Mouse (Mus musculus) C2C12 (cell line): ENCODE results near the gene Cd5l. TPM values are rescaled to one million over a fixed set of nuclear protein-coding genes. Genes with fewer than 3 reads are reported as not detected.

Experiments used
- H3K27me3 ChIP-seq: one replicate; pipeline ENCODE4 v1.6.1; 2011; ENCODE audit not compliant: control insufficient read depth, insufficient read depth, insufficient read length
- H3K36me3 ChIP-seq: one replicate; pipeline ENCODE4 v1.6.1; 2011; ENCODE audit not compliant: control insufficient read depth, insufficient read depth
- H3K4me3 ChIP-seq: one replicate; pipeline ENCODE4 v1.5.1; 2011; ENCODE audit warnings: mild to moderate bottlenecking, control low read depth; ENCODE audit not compliant: poor library complexity, insufficient read depth, severe bottlenecking
- H3K79me2 ChIP-seq: one replicate; pipeline ENCODE4 v1.6.1; 2011; ENCODE audit not compliant: control insufficient read depth, insufficient read depth
- H3K79me3 ChIP-seq: one replicate; pipeline ENCODE4 v1.6.1; 2011; ENCODE audit warnings: low read depth, control low read depth
- H3ac ChIP-seq: one replicate; pipeline ENCODE3; 2011; ENCODE audit warnings: low read depth; ENCODE audit not compliant: control insufficient read depth, insufficient read length
- CEBPB ChIP-seq: IDR thresholded peaks from one replicate; pipeline ENCODE4 v1.6.1; 2011; ENCODE audit warnings: low read depth, mild to moderate bottlenecking, control low read depth, moderate library complexity
- CTCF ChIP-seq: IDR thresholded peaks from one replicate; pipeline ENCODE4 v1.5.1; 2011; ENCODE audit not compliant: control insufficient read depth, insufficient read depth, insufficient read length
- FOSL1 ChIP-seq: IDR thresholded peaks from one replicate; pipeline ENCODE4 v1.8.0; 2011; ENCODE audit warnings: mild to moderate bottlenecking, low read length; ENCODE audit not compliant: poor library complexity, insufficient read depth, severe bottlenecking
- MAX ChIP-seq: IDR thresholded peaks from one replicate; pipeline ENCODE4 v1.6.1; 2011; ENCODE audit warnings: mild to moderate bottlenecking, control low read depth
- MYOD1 ChIP-seq: IDR thresholded peaks from one replicate; pipeline ENCODE4 v1.6.1; 2011; ENCODE audit warnings: low read depth; ENCODE audit not compliant: control insufficient read depth, insufficient read length
- MYOG ChIP-seq: IDR thresholded peaks from one replicate; pipeline ENCODE4 v1.6.1; 2011; ENCODE audit not compliant: control insufficient read depth, insufficient read length; ENCODE audit errors: extremely low read depth
- USF1 ChIP-seq: IDR thresholded peaks from one replicate; pipeline ENCODE4 v1.6.1; 2011; ENCODE audit warnings: low read depth, mild to moderate bottlenecking, control low read depth, moderate library complexity
- polyA plus RNA-seq: library from polyadenylated mRNA; unstranded; fragments of >200 nt; fragmentation: generic; extraction: Trizol; gene quantifications from one replicate; pipeline ENCODE4 v1.2.1, GENCODE M21; 2012; ENCODE audit warnings: missing spikeins

Gene Cd5l
- polyA plus RNA-seq, 1 experiment: not detected

- Histone ChIP-seq H3K36me3 (no peaks in the 10 kb centered on the region), H3K4me3 (no peak overlapping the region), H3K27me3 (no peaks in the 10 kb centered on the region), H3ac (no peak overlapping the region), H3K79me3 (no peaks in the 10 kb centered on the region), H3K79me2 (no peaks in the 10 kb centered on the region)
- TF ChIP-seq MYOG (no peak), MYOD1 (no peak)
Measured at GRCm38 (mm10) chr3:87359215-87359614, 1.5 kb downstream of the Cd5l start.

GRCm38 (mm10) chr3:87360466-87360865 lies 2.8 kb downstream of the Cd5l start:
- Histone ChIP-seq H3K4me3 (no peak overlapping the region), H3ac (no peak overlapping the region), H3K27me3 (no peaks in the 10 kb centered on the region), H3K79me3 (no peaks in the 10 kb centered on the region), H3K79me2 (no peaks in the 10 kb centered on the region), H3K36me3 (no peaks in the 10 kb centered on the region)
- no peak for TF ChIP-seq MYOD1
- TF ChIP-seq CEBPB: no peak
- TF ChIP-seq USF1: no peak
- no peak for TF ChIP-seq MYOG
- TF ChIP-seq CTCF: no peak
- no peak for TF ChIP-seq FOSL1
- TF ChIP-seq MAX: no peak

DNA sequence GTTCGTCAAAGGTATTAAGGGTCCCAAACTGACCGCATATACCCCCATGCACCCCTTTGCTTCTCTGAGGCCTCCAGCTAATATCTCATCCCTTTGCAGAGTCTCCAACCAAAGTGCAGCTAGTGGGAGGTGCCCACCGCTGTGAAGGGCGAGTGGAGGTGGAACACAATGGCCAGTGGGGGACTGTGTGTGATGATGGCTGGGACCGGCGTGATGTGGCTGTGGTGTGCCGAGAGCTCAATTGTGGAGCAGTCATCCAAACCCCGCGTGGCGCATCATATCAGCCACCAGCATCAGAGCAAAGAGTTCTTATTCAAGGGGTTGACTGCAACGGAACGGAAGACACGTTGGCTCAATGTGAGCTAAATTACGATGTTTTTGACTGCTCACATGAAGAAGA lies 8.0 kb downstream of the Cd5l start:
- TF ChIP-seq FOSL1 (no peak), MYOD1 (no peak), MYOG (no peak), MAX (no peak), CTCF (no peak), USF1 (no peak), CEBPB (no peak)
- no peaks in the 10 kb centered on the region for H3K79me2 ChIP-seq

GRCm38 (mm10) chr3:87367511-87367910 lies 9.8 kb downstream of the Cd5l start:
- no peaks in the 10 kb centered on the region for H3K79me2 ChIP-seq
- TF ChIP-seq MYOD1 (no peak), CTCF (no peak), CEBPB (no peak), FOSL1 (no peak), USF1 (no peak), MYOG (no peak), MAX (no peak)
- no peaks in the 10 kb centered on the region for H3K79me3 ChIP-seq
- H3K27me3 ChIP-seq: peaks cover 8% of the 10 kb centered on the region
- no peak overlapping the region for H3K4me3 ChIP-seq
- H3K36me3 ChIP-seq: no peaks in the 10 kb centered on the region
- H3ac ChIP-seq: no peak overlapping the region

More for the DNA sequence above, 8.0 kb downstream of the Cd5l start:
- H3K4me3 ChIP-seq: no peak overlapping the region
- H3K36me3 ChIP-seq: no peaks in the 10 kb centered on the region
- H3K79me3 ChIP-seq: no peaks in the 10 kb centered on the region
- peaks cover 8% of the 10 kb centered on the region for H3K27me3 ChIP-seq
- no peak overlapping the region for H3ac ChIP-seq

DNA sequence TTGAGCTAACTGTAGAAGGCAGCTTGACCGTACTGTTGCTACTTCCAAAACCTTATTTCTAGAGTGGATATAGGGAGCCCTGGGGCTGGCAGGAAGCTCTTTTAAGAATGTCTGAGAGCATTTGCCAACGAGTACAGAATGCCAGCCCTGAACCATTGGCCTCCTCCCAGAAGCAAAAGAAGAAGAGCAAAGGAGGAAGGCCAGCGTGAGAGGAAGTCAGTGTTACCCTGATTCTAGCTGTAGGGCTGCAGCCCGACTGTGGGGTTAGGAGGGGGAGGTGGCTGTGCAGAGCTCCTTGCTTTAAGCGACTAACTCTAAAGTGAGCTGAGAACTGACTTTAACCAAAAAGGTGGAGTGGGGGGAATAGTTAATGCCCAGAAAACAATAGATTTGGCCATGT lies 11.5 kb downstream of the Cd5l start:
- Histone ChIP-seq H3K36me3 (no peaks in the 10 kb centered on the region), H3K79me3 (no peaks in the 10 kb centered on the region), H3K27me3 (peaks cover 10% of the 10 kb centered on the region), H3K79me2 (no peaks in the 10 kb centered on the region), H3K4me3 (no peak overlapping the region), H3ac (no peak overlapping the region)
- TF ChIP-seq USF1: no peak
- TF ChIP-seq MYOD1: no peak
- TF ChIP-seq FOSL1: no peak
- no peak for TF ChIP-seq MYOG
- TF ChIP-seq CTCF: no peak
- TF ChIP-seq CEBPB: no peak
- TF ChIP-seq MAX: no peak
